Mouse (Mus musculus) spleen, adult 2 months (tissue): ENCODE results near the gene Mocs1.

ENCODE experiments used
- CTCF ChIP-seq: fragments of 200-500 bp; IDR thresholded peaks from 2 replicates; pipeline ENCODE4 v1.5.1; 2011; ENCODE audit warnings: mild to moderate bottlenecking, inconsistent platforms; ENCODE audit not compliant: insufficient read depth, insufficient read length, insufficient replicate concordance; ENCODE audit errors: extremely low read depth
- POLR2A ChIP-seq: fragments of 200-500 bp; IDR thresholded peaks from 2 replicates; pipeline ENCODE4 v1.6.1; 2011; ENCODE audit warnings: low read depth, low read length, inconsistent platforms

GRCm38 (mm10) chr17:49422286-49423066, 5.7 kb upstream of the Mocs1 start:
- TF ChIP-seq CTCF, result no peak
- no peak for TF ChIP-seq POLR2A
